Mouse (Mus musculus) NIH3T3 (cell line): ENCODE measurements around the gene Pgs1.

Experiments
- DNase-seq: peaks from one replicate; pipeline ENCODE4 v3.0.0-alpha.2; 2012; ENCODE audit warnings: low read depth

The Pgs1 gene

DNA sequence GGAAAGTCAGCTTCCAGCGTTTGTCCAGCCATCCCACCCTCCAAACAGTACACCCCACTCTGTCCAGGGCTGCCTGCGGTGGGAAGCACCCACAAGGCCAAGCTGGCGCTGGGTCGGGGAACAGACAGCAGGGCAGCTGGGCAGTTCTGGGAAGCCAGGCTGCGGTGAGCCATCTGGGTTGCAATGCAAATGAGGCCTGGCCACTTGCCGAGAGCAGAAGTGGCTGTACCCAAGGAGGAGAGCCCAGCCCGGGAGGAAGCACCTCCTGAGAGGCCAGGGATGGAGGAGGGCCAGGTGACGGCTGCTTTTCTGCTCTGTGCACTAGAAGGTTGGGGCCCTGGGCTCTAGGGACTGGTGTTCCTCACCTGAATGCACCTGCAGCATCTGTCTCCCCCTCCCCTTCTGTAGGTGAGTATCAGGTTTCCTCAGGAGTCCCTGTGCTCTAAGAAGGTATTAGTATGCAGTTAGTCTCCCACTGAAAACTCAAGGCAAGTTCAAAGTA is 10.0 kb upstream of the Pgs1 start:
- DNase-seq = peak; percentile 76

GRCm38 (mm10) chr11:117977694-117978360 is 8.3 kb upstream of the Pgs1 start:
- DNase-seq = no peak

DNA sequence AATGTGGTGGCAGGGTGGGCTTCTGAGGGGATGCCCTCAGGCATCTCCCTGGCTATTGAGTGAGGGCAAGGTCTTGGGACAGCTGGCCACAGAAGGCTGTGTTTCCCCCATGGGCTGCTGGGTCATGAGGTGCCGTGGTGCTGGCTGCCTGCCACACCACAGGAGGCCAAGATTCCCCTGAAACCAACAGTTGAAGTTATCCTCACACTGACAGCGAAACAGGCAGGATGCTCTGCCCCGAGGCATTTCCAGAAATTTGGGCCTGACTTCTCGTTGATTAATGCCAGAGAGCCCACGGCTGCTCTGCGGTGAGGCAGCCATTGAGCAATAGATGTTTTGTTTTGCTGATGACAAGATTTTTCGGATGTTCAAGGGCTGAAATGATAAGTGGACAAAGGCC is 6.7 kb upstream of the Pgs1 start:
- DNase-seq = peak; percentile 93

- no peak for DNase-seq
Observed at GRCm38 (mm10) chr11:117982426-117982825, 3.7 kb upstream of the Pgs1 start.

GRCm38 (mm10) chr11:117983770-117984169 is 2.3 kb upstream of the Pgs1 start:
- DNase-seq = peak; percentile 69

DNA sequence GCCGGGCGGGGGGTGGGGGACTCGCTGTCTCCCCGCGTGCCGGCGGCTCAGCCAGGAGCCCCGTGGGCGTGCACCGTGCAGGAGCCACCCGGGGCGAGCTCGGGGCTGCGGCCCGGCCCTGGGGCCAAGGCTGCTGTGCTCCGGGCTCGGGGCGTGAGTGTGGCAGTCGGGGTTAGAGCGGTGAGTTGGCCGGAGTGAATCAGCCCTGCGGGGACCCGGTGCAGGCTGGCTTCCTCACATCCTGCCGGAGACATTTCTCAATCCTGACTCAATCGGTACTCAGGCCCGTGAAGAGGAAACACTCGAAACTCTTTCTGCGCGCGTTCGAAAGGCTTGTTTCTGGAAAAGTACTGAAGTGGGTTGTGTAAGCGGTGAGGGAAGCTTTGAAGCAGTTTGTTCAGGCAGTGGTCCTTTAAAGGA is 950 bp downstream of the Pgs1 start:
- peak; percentile 63 for DNase-seq

GRCm38 (mm10) chr11:117987968-117988367 is 1.9 kb downstream of the Pgs1 start:
- DNase-seq = peak; percentile 62

DNA sequence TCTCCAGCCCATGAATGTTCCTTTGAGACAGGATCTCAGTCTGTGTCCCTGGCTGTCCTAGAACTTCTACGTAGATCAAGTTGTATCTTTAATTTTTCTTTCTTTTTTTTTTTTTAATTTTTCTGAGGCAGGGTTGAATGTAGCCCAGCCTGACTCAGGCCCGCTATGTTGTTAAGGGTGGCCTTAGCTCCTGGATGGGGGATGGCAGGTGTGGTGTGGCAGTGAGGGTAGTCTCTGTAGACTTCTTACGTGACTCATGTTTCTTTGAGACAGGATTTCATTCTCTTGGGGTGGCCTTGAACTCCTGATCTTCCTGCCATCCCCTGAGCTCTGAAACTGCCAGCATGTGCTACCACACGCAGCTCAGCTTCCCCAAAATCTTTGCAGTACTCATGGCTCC is 3.1 kb downstream of the Pgs1 start:
- DNase-seq = no peak

DNA sequence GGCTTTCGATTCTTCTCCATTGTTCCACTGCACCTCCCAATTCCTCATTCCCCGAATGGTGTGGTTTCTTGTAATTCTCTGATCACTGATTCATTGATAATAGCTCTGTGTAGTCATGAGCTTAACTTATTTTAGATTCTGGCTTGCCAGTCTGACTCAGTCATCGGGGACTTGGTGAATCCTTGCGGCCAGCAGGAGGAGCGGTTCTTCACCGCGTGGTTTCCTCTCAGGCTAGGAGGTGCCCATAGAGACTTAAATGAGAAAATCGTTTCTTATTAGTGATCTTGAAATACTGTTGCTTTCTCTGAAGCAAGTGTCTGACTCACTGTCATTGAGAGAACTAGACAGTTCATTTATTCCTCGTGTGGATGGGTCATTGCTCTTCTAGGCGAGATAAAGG is 3.8 kb downstream of the Pgs1 start:
- peak; percentile 88 for DNase-seq

DNA sequence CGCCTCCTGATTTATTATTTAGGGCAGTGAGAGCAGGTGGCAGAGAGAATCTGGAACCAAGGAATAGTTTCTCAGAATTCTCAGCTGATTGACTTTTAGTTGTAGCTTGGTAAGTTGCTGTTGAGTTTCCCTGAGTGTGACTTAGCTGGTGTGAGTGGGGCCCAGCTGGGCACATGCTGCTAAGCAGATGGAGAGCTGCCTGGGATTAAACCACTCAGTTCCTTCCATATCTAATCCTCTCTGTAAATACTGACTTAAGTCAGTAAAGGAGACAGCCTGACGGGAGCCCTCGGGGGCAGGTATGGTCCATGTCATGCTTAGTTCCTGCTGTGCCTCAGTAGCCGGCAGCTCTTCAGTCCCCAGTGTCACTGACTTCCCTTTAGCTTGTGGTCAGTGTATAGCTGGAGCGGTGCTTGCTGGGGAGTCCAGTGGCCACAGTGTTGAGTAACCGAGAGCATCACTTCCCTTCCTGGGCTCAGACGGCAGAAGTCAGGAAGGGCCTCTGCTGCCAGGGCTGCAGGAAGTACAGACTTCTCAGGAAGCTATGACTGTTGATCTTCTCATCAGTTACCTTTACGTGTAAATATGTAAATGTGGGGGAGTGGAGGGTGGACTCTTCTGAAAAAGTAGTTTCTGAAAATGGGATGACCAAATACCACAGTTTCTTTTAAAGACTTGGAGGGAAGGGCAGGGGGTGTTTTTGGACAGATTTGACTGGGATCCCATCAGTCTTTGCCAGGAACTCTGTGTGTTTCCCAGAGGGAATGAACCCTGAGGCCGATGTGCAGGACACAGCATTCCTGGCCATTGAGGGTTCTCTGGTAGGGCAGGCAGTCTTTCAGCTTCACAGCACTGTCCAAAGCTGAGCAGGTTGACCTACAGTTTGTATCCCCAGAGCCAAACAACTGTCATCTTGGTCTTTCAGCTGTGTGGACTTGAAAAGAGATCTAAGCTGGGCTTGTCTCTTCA is 5.7 kb downstream of the Pgs1 start:
- DNase-seq = peak; percentile 48

DNA sequence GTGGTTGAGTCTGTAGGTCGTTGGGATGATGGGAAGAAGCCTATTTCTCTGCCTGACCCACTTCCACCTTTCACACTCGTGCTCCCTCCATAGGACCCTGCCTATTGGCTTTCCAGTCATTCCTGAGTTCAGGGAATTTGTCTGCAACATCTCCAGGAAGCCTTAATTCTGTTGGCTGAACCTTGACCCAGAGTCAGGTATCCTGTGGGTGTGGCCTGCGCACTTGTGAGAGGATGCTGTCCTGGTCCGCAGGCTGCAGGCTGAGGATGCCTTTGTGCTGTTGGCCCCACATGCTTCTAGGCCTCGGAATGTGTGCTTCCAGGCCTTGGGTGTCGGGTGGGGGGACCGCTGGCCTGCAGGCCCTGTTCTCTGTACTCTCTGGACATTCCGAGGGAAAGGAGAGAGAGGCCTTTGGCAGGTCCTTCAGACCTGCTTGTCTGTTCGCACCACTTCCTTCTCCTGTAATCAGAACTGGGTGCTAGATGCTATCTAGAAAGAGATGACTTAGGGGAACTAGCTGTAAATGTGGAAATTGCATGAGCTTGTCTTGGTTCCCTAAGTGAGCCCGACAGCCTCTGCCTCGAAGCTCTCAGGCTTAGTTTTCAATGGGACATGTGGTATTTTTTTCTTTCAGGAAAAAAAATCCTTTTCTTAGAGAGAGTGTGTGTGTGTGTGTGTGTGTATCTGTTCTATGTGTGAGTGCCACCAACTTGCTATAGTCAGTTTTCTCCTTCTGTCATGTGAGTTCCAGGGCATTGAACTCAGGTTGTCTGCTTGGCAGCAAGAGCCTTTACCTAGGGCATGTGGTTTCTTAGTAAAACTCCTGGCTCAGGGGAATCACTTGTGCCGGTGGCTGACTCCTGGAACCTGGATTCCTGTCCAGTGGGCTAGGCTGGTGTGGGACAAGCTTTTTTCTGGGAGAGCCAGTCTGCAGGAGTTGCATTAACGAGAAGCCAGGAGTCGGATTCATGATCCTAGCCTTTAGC is 7.4 kb downstream of the Pgs1 start:
- DNase-seq = no peak

DNA sequence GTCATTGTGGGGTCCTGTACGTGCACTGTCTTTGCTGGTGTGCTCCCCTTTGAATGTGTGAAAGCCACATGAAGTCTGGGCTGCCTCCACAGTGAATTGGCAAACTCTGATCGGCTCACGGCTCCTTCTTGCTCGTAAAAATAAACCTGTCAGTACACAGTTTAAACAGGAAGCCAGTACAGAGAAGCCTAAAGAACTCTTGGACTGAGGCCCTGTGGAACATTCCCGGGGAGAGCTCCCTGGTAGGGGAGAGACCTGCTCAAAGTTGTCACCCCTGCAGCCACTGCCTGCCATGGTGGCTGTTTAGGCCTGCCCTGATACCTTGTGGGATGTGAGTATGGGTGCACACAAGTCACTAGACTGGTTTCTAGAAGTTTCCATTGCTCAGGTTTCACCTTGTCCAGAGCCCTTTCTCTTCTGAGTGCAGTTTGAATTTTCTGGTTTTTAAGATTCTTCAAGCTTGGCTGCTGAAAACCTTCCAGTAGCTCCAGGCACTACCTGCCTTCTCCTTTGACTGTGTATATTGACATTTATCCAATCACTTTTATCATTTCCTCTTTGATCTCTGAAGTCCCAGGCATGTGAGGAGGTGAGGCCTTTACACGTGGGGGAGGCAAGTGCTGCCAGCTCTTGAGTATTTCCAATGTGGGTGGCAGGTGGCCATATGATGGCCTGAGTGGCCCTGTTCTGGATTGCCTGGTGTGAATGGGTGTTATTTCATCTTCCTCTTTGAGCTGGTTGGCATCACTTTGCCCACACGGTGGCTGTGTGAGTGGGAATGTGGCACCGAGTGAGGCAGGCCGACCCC is 8.4 kb downstream of the Pgs1 start:
- DNase-seq = peak; percentile 53

DNA sequence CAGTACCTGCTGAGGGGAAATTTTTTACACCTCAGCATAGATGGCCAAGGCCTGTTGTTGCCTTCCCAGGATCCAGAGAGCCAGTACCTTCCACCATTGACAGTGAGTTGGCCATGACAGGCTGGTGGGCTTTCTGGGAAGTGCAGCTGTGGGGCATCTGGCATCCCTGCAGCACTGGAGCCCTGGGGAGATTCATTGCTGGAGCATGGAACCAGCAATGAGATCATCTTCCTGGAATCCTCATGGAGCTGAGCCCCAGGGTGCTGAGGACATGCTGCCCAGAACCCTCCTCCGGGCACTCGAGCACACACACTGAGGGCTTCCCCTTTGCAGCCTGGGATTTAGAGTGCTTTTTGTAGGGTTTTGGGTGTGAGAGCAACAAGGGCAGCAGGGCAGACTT is 9.2 kb downstream of the Pgs1 start:
- DNase-seq = peak; percentile 80

GRCm38 (mm10) chr11:117995661-117996060 is 9.6 kb downstream of the Pgs1 start:
- DNase-seq = peak; percentile 52

DNA sequence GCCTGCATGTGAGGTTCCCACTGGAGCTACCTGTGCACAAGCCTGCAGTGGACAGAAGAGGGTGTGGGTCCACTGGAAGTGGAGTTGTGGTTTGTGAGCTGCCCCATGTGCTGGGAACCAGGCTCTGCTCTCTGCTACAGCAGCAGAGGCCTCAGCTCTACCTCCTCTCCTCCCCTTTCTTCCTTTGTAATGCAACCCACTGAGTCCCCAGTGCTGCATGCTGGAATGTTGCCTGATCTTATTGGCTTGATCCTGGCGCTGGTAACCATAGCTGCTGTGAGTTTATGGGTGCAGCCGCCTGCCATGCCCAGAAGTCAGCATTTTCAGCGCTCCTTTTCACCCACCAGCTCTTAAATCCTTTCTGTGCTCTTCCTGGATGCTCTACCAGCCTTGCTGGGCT is 10.0 kb downstream of the Pgs1 start:
- peak; percentile 55 for DNase-seq

DNA sequence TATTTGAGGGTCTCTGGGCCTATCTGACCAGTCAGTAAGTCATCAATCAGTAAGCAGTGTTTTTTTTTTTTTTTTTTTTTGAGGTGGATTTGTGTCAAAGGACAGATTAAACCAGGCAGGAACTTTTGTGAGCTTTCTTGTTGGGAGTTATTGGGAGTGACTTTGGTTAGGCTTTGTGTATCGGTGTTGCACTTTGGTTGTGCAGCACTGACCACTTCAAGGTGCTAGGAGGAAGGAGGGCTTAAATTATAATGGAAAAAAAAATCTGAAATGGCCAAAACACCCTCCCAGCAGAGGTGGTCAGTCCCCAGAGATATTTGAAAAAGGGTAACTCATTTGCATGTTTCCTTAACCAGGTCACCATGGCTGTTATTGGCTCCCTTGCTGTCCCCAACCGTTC is 11.0 kb downstream of the Pgs1 start:
- DNase-seq = no peak

DNA sequence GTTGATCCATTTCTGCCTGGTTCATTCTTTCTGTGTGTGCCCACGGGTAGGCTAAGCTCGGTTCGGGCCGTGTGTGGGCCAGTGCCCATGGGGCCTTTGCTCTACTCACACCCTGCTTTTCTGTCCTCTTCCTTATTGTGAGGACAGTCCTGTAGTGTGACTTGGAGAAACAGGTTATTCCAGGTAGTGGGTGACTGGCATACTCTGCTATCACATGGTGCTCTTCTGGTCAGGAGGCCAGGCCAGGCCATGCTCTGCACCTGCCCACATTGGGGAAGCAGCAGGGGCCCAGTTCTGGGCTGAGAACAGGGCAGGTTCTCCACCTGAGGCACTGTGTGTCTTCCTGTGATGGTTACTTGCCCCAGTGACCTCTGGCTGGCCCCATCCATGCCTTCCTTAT is 12.3 kb downstream of the Pgs1 start:
- DNase-seq = no peak

GRCm38 (mm10) chr11:117999260-117999934 is 13.3 kb downstream of the Pgs1 start:
- DNase-seq = peak; percentile 39

GRCm38 (mm10) chr11:118000083-118000482 is 14.0 kb downstream of the Pgs1 start:
- no peak for DNase-seq

- DNase-seq = peak; percentile 45
Observed at GRCm38 (mm10) chr11:118000565-118001215, 14.6 kb downstream of the Pgs1 start.
